Mouse (Mus musculus) small intestine, adult 2 months (tissue): ENCODE results near the gene Olfr96.

Experiments used
- CTCF ChIP-seq: fragments of 200-500 bp; IDR thresholded peaks from 2 replicates; pipeline ENCODE4 v1.5.1; 2012; ENCODE audit warnings: low read depth, mild to moderate bottlenecking, control low read depth, inconsistent platforms, low read length, moderate library complexity, mixed read lengths; ENCODE audit not compliant: insufficient replicate concordance, insufficient read length; ENCODE audit errors: extremely low read depth
- POLR2A ChIP-seq: fragments of 200-500 bp; IDR thresholded peaks from 2 replicates; pipeline ENCODE4 v1.6.1; 2012; ENCODE audit warnings: low read depth, mild to moderate bottlenecking, control low read depth, inconsistent platforms, low read length, moderate library complexity

DNA sequence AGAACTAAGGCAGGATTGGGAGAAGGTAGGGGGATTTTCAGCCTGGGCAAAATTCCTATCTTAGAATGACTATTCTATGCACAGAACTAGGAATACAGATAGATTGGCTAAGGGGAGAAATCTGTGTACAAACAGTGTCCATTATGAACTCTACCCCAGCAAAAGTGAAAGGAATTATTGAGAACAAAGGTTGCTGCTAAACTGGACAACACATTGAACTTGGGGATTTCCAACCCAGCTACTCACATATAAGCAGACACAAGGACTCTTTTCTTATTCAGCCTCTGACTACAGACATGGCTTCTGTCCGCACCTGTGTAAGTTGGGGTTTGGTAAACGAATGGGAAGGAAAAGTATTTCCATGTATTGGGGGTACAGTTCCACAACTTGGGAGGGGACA lies 26.3 kb upstream of the Olfr96 start, which contains the start of gene Ubd:
- no peak for TF ChIP-seq CTCF
- TF ChIP-seq POLR2A = no peak
